Mouse (Mus musculus): ENCODE measurements around the gene Galnt9.

DNA sequence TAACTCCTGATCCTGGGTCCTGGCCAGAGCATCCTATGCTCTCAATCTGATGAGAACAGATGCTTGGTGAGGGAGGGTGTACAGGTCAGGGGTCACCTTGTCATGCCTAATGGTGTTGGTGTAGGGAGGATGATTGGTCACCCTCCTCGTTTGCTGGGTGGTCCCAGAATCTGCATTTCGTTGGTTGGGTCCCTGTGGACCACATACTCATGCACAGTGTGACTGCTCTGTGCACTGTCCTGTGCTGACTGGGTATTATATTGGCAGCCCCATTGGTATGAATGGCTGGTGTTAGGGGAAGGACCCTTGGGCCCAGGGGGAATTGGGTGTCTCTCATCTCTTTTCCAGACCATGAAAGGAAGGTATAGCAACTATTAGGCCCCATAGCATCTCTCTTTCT is 11.0 kb downstream of the Galnt9 start:
- TF ChIP-seq CTCF (IDR thresholded peaks at IDR 0.05; ENCODE audit: borderline replicate concordance, extremely low read depth, insufficient read depth, insufficient read length) = no peak
- no peak for TF ChIP-seq POLR2A (IDR thresholded peaks at IDR 0.05; ENCODE audit: borderline replicate concordance, extremely low read depth, insufficient read depth, insufficient read length, poor library complexity, severe bottlenecking)

Measured in brain, embryonic 14.5 days (tissue).